Mouse (Mus musculus) c-Kit-positive CD71-positive TER-119-negative erythroid progenitor cells, embryonic 14.5 days (primary cell): ENCODE data around the gene Ampd2.

Experiments
- DNase-seq: peaks from one replicate; pipeline ENCODE4 v3.0.0-alpha.2; 2013; ENCODE audit warnings: low read depth

The Ampd2 gene

DNA sequence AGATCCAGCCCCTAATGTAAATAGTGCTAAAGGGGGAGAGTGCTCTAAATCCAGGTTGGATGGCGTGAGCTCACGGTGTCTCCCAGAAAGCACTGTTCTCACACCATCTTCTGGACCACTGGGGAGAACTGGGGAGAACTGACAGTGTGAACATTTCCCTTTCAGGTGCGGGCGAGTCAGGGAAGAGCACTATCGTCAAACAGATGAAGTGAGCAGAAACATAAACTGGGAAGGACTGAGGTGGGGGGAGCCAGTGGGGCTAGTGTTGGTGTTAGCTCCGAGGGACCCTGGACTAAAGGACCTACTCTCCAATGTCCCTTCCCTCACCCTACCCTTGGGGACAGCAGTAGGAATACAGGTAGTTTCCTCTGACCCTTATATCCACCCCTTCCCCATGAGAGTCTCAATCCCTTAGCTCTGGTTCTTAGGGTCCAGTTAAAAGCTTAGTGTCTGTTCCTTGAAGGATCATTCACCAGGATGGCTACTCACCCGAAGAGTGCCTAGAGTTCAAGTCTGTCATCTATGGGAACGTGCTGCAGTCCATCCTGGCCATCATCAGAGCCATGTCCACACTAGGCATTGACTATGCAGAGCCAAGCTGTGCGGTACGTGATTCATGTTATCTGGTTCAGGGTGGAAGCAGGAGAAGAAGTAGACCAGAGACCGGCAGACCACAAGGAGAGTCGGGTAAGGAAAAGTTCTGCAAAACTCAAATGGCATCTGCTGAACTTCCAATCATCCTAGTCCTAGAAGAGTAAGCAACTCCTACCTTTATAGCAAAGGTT, 8.7 kb upstream of the Ampd2 start:
- no peak for DNase-seq

DNA sequence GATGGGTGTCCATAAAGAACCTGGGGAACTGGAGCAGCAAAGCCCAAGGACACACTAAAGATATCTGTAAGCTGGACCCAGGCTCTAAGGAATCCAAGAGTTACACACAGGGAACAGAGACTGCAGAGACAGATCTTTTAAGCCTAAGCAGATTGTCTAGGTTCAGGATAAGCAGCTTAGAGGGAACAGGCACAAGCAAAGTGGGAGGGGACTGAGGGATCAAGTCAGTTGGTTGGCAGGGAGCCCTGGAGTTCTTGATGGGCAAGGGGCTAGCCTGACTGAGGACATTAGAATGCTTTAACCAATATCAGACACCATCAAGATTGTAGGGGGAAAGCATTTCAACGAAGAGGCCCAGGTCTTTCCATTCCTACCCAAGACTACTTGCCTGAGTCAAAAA, 7.7 kb upstream of the Ampd2 start:
- no peak for DNase-seq

DNA sequence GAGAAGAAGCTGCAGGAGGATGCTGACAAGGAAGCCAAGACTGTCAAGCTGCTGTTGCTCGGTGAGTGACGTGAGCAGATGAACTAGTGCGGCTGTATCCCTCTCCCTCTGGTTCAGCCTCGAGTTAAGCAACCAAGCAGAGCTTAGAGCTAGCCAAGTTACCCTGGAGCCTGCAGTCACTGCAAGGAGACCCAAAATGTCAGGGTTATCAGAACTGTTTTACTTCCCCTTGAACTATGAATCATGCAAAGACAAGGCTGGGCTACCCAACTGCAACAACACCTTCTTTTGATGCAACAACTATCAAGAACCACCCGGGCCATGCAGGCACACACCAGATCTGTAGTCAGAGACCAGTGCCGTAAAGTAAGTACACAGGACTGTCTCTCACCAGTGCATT, 6.9 kb upstream of the Ampd2 start:
- no peak for DNase-seq

DNA sequence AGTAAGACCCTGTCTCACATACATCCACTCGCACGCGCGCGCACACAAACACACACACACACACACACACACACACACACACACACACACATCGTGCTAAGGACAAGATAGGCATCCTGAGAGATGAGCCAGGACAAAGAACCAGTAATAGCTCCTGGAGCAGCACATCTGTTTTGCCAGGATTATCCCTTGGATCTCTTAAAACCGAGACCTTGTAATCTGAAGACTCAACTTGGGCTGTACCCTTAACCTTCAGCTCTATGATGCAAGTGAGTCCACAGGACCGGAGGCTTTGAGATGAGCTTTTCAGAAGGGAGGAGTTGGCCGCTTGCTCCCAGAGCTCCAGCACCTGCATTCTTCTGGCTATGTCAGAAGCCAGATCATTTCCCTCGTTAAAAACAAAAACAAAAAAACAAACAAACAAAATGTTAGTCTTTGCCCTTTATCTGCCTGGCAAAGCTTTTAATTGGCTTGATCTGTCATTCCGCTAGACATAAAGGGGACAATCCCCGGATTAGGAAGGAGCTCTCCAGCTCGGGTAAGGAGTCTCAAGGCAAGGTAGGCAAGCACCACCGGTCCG, 6.2 kb upstream of the Ampd2 start, which contains the start of gene Gnat2:
Gnat2 (plus strand) TSS at position 254 of the 580 bp plus-strand sequence.
- DNase-seq: no peak

DNA sequence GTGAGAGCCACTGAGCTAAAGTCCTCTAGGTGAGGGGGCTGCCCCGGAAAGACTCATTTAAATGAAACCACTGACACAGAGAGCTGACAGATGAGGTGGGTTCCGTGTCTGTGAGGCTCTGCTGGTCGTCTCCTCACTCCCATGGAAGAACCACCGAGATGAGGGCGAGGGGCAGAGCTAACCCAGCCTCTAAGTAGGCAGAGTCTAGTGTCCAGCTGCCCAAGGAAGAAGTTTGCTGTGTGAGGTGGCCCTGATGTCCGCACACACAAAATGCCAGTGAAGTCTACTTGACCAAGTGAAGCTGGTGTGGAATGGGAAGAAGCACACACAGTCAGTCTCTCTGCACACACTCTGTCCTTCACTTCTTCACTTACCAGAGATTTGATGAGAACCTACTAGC, 5.6 kb upstream of the Ampd2 start:
- DNase-seq: no peak

DNA sequence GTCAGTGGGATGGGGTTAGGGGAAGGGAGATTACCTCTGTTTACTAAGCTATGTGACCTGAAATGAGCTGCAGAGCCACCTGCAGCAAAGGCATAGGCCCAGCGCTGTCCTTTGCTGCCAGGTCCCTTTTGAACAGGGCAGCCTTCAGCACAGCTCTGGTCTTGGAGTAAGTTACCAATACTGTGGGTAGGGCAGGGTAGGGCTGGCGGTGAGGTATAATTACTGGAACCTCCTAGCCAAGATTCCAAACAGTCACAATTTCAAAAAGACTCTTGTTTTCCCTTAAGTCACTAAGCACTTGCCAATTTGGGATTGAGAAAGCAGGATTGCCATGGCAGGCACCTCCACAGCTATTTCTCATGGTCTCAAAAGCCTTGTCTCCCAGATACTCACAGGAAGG, 4.1 kb upstream of the Ampd2 start:
- no peak for DNase-seq

DNA sequence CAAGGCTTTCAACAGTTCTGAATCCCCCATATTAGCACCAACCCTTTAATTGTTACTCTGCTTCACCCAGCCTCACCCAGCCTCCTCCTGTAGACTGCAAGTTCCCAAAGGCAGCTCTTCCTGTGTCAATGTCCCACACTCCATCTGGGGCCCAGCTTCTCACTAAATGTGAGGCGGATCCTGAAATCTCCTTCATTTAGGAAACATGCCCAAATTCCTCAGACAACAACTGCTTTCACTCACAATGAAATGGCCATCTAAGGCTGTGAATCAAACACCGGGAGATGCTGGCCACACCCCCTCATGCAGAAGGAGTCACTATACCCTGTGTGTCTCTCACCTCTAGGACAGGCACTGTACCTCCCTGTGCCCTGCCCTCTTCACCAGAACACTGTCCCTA, 3.5 kb upstream of the Ampd2 start:
- DNase-seq: no peak

DNA sequence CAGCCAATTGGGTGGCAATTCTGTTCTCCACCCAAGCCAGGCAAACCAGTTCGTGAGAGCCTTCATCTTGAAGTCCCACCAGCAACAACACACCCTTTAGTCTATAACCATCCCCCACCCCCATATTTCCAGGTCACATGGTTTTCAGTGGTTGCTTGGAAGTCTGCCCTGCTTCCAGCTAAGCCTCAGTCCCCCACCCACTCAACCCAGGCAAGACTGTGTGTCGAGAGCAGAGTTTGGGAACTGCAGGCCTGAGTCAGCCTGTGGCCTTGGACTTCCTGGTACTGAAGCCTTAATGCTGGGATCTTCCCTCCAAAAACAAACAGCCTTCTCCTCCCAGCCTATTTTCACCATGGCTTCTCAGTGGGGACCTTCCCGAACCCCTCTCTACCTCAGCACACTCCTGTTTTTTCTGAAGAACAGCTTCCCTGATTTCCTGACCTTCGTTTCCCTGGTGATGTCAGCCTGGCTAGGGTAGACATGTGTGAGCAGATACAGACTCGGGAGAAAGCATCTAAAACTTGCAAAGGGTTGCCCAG, 2.5 kb upstream of the Ampd2 start:
- no peak for DNase-seq

DNA sequence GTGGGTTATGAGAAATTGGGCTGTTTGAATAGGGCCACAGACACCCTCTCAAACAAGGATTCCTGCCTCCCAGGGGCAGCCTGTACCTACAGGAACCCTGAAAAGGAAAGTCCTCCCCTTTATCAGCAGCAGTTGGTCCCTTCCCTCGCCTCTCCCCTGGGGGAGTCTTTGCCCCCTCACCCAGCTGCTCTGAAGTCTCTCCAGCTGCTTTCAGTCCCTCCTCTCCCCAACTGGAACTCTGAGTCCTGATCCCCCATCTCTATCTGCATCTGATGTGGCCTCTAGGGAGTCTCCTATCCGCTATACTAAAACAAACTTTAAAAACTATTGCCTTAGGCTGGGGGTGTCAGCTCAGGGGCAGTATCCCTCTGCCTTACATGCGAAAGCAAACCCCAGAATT, 878 bp upstream of the Ampd2 start:
- no peak for DNase-seq

DNA sequence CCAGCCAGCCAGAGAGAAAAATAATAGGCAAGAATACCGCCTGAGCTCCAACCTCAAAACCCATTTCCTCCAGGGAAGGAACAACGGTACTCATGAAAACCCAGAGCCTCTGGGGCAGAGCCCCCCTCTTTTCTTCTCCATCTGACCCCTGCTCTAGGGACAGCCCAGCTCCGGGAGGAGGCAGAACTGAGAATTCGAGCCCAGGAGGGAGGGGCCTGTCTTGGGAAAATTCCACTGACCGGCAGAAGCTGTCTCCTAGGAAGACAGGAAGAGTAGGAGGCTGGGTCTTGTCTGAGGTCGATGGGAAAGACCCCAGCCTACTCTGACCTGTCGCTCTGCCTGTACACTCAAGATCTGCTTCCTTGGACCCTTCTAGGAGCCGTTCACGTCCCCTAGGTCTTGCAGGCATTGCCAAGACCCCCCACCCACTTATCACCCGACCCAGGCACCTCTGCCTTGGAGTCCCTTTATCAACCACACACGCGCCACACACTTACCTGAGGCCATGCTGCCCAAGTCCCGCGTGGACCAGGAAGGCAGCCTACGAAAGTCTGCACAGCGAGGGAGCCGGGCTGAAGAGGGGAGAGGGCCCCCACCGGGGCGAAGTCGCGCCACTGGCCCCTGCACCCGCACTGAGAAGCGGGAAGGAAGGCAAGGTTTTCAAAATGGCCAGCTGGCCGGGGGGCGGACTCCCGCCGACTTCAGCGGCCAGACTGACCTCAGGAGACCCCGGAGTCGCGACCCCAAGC, 556 bp downstream of the Ampd2 start:
- no peak for DNase-seq

DNA sequence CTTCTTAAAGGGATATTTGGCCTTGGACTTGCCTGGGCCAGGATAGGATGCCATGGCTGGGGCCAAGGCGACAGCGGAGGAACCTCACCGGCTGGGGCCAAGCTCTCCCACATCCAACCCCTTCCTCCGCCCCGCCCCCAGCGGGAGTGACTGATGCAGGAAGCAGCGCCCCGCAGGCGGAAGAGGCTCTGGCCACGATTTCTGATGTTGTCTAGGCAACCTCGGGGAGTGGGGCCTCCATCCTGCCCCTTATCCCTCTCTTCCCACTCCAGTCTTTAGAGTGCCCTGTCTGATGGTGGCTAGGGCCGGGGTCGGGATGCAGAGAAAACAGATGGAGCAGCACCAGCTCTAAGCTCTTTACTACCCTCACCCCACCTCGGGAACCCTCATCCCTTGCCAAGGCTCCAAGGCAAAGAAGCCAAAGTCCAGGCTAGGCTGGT, 1.1 kb downstream of the Ampd2 start:
- peak; percentile 84 for DNase-seq

DNA sequence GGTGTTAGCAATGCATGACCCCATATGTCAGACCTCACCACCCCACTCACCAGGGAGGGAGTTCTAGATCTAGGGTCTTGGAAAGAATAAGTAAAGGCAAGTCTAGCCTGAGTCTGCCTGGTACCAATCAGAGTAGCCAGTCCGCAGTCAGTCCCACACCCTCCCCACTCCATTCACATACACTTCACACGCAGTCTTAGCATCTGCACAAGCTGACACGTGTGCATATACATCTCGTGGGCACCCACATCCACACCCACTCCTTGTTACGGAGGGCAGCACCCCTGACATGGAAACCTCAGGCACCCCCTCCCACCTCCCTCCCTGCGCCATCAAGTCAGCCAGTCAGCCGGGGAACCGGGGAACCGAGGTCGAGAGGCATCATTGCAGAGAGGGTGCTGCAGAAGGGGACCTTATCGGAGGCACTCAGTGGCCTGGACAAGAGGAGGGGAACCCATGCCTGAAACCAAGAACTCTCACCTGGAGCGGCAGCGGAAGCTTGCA, 1.6 kb downstream of the Ampd2 start:
- DNase-seq: no peak

DNA sequence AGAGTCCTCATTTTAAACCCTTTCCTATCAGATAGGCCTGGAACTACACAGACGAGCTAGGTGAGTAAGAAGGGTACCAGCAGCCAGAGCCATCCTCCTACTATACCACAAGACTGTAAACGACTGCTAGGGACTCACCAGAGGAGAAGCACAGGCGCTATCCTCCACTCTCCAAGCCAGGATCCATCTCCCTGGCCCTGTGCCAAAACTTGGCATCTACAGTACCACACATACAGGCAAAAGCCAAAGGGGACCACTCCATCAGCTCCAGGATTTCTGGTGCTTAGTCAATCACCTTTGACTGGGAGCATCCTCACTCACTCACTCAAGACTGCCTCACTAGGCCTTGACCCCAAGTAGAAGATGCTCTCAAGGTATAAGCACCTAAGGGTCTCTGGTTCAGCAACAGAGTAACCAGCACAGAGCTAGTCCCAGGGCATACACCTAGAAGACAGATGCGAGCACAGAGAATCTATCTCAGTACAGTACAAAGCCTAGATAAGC, 2.5 kb downstream of the Ampd2 start:
- DNase-seq: no peak

DNA sequence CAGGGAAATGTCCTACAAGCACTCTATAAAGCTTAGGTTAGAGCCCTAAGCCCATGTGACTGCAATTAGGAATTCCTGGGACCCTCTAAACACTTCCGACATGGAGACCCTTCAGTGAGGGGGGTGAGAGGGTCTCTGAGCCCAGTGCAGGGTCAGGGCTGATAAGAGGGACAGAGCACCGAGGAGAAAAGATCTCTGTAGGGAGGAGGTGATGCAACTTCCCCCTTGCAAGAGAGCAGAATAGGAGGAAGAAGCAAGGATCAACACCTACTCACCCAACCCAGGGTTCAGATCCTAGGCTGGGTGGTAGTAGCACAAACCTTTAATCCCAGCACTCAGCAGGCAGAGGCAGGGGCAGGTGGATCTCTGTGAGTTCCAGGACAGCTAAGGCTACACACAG, 3.3 kb downstream of the Ampd2 start:
- DNase-seq: no peak

DNA sequence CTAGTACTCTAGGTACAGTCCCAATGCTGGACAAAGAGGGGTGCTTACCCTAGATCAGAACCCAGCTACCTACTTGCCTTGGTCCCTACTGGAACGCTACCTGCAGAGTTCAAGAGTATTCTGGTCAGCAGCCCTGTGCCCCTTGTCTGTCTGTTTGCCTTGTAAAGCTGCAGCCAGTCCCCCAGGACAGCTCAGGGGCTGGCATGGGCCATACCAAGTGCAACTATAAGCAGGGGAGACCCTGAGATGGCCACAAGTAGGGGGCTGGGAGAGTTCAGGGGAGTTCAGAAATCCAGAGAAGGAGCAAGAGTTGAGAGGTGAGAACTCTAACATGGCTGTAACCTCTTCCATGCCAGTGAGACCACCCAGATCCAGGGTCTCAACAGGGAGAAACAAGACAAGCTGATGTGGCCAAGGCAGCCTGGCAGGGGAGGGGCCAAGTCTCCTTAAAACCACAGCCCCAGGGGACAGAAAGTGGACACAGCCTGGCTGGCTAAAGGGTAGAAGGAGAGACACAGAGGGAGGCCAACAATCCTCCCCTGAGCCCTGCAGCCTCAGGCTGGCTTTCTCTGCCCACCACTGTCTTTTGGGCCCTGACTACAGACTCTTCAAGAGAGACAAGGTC, 4.1 kb downstream of the Ampd2 start:
- no peak for DNase-seq

DNA sequence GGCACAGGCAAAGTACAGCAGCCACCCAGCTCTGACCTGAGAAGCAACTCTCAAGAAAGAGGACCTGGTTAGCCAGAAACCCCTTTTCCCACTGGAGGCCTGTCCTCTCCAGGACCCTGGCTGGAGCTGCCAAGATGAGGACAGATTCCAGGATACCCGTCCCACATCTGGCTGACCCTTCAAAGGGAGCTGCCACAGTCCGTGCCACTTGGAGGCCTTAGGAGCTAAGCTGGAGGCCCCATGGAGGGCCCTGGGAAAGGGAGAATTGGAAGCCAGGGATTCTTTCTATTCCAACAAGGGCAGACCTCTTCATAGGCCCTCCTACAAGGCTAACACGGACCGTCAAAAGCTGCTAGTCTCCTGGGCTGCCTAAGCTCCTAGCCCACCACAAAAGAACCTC, 4.8 kb downstream of the Ampd2 start:
- no peak for DNase-seq

DNA sequence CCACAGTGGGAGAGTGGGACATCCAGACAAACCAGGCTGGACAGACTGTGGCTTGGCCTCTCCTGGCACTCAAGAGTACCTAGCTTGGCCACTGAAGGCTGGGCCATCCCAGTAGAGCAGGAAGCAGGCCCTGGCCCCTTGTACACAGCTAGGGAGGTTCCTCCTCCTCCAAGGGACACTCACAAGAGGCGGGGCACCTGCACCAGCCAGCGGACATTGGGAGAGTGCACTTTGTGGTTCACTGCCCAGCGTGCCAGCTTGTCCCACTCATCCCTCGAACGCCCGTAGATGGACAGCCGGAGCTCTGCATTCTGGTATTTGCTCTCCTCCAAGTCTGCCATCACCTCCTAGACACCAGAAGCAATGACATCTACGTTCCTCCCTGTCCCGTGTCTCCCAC, 9.6 kb downstream of the Ampd2 start:
- no peak for DNase-seq

DNA sequence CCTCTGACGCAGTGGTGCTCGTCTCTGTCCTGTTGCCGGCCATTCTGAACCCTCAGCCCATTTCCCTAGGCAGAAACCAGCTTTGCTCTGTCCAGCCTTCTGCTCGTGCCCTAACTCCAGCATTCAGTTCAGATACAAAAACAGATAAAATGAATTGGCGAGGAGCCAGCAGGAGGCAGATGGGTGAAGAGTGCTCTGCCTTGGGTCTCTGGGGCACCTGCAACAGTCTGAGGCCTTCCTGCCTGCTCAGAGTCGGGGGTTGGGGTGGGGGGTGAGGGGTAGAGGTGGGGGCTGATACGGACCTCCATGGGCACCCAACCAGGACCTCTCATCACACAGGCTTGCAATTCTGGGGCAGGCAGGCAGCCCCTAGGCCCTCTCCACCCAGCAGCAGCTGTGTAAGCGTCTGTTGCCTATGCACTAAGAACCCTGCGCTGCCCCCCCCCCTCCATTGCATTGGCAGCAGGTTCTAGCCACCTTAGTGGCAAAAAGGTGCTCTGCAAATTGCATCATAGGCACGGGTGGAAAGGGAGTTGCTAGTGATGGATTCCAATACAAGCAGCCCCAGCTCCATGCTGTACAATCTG, 13.4 kb downstream of the Ampd2 start:
- DNase-seq: no peak

DNA sequence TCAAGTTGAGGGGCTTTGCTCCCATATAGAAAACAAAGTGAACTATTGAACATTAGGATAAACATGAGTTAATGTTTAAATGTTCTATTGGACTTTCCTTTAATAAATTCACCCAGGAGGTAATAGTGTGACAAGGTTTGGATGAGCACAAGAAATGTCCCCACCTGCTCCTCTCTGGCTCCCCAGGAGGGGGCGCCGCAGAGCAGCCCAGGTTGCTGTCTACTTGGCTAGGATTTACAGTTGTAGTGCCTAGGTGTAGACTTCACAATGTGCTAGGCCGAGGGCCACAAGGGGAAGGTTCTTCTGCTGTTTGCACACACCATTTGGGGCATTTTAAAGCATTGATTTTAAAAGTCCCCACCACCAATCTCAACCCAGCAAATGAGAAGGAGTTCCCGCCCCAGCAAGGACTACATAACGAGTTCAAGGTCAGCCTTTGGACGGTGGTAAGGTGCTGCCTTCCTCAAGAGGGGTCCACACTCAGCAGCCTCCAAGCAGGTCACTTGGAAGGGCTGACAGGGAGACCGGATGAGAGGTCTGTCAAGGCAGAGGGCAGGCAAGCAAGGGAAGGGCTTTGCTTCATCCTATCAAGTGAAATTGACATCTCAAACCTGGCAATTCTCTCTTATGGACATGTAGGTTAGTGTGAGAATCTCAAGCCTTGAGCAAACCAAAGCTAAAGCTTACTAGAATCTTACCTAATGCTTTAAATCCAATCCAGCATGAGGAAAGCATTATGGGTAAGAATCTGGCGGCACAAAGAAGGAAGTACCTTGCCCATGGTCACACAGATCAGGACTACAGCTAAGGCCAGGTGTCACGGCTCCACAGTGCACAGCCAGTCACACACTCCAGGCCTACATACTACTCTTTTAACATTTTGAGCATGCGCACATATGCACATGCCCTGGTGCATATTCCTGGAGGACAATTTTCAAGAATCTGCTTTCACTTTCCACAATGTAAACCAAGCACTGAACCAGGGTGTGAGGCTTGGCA, 15.9 kb downstream of the Ampd2 start:
- DNase-seq: peak; percentile 69

DNA sequence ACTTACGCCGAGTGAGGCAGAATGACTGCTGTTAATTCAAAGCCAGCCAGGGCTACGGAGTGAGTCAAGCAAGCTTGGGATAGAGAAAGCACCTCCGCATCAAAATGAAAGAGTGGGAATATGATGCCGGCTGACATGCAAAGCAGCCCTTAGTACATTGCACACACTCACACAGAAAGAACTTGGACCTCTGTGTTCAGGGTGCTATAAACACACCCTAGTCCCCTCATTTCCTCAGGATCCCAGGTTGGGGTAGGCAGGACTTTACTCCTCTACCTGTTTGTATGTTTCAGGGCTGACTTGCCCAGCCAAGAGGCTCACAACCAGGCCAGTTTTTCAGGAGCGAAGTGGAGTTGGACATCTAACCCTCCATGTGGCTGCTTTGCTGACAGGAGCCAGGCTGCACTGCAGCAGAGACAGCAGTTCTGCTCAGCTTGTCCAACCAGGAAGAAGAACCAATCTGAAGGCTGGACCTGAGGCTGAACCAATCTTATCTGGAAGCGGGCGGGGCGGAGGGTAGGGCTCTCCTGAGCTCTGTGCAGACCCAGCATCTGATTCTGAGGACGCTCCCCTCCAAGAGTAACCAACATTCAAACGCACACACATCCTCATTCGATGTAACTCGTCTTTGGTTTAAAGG, 17.1 kb downstream of the Ampd2 start:
- DNase-seq: no peak
